Mouse (Mus musculus) heart, postnatal 25 days (tissue): ENCODE measurements around the gene Ltbp1. TPM values are rescaled to one million over a fixed set of nuclear protein-coding genes. Genes with fewer than 3 reads are reported as not detected.

Source experiments
- DNase-seq: peaks from one replicate; pipeline ENCODE4 v3.0.0; 2022; ENCODE audit warnings: low spot score
- intact Hi-C: fragments of 180-260 bp; cut with DNase I; formaldehyde crosslinking; loops from one replicate; pipeline ENCODE4 v1.15.1; 2025
- total RNA-seq, 2 experiments: library from RNA; stranded (reverse); gene quantifications; 2 replicates each; pipeline ENCODE4 v1.2.3; 2021

The Ltbp1 gene
- total RNA-seq, 2 experiments from 2014 or later: 41.5 to 44.7 TPM

GRCm38 (mm10) chr17:75204065-75204464 is 198.7 kb downstream of the Ltbp1 start:
- intact Hi-C loops: no loop called here

GRCm38 (mm10) chr17:75206281-75206680 is 200.9 kb downstream of the Ltbp1 start:
- intact Hi-C loops: no loop called here
- no peak for DNase-seq

More at GRCm38 (mm10) chr17:75204065-75204464, 198.7 kb downstream of the Ltbp1 start:
- no peak for DNase-seq

GRCm38 (mm10) chr17:75208164-75208698 is 202.9 kb downstream of the Ltbp1 start:
- intact Hi-C loops: no loop called here
- DNase-seq: no peak

GRCm38 (mm10) chr17:75210526-75210925 is 205.2 kb downstream of the Ltbp1 start:
- no peak for DNase-seq
- intact Hi-C loops: no loop called here

- intact Hi-C loops: no loop called here
- no peak for DNase-seq
These were observed 211.0 kb downstream of the Ltbp1 start for GRCm38 (mm10) chr17:75216362-75216761.

GRCm38 (mm10) chr17:75218700-75219099 is 213.3 kb downstream of the Ltbp1 start:
- no peak for DNase-seq
- intact Hi-C loops: no loop called here

GRCm38 (mm10) chr17:75228321-75228720 is 223.0 kb downstream of the Ltbp1 start:
- DNase-seq: no peak
- intact Hi-C loops: no loop called here

- DNase-seq: no peak
- intact Hi-C loops: no loop called here
These were observed 227.8 kb downstream of the Ltbp1 start for GRCm38 (mm10) chr17:75233206-75233605.

- DNase-seq: no peak
- intact Hi-C loops: no loop called here
These were observed 228.6 kb downstream of the Ltbp1 start for GRCm38 (mm10) chr17:75233923-75234322.

GRCm38 (mm10) chr17:75235781-75236180 is 230.4 kb downstream of the Ltbp1 start:
- intact Hi-C loops: no loop called here
- DNase-seq: no peak

- no peak for DNase-seq
- intact Hi-C loops: no loop called here
These were observed 231.2 kb downstream of the Ltbp1 start for GRCm38 (mm10) chr17:75236543-75236942.

- intact Hi-C loops: no loop called here
- no peak for DNase-seq
These were observed 232.1 kb downstream of the Ltbp1 start for GRCm38 (mm10) chr17:75237456-75237855.

- DNase-seq: no peak
- intact Hi-C loops: no loop called here
These were observed 233.3 kb downstream of the Ltbp1 start for GRCm38 (mm10) chr17:75238655-75239054.

- intact Hi-C loops: no loop called here
- no peak for DNase-seq
These were observed 234.2 kb downstream of the Ltbp1 start for GRCm38 (mm10) chr17:75239545-75239944.

- intact Hi-C loops: no loop called here
- DNase-seq: no peak
These were observed 236.7 kb downstream of the Ltbp1 start for GRCm38 (mm10) chr17:75242086-75242485.

GRCm38 (mm10) chr17:75243221-75243620 is 237.9 kb downstream of the Ltbp1 start:
- DNase-seq: no peak
- intact Hi-C loops: no loop called here

- intact Hi-C loops: no loop called here
- no peak for DNase-seq
These were observed 238.8 kb downstream of the Ltbp1 start for GRCm38 (mm10) chr17:75244148-75244547.

GRCm38 (mm10) chr17:75245085-75245484 is 239.7 kb downstream of the Ltbp1 start:
- intact Hi-C loops: no loop called here
- DNase-seq: no peak

GRCm38 (mm10) chr17:75248632-75249031 is 243.3 kb downstream of the Ltbp1 start:
- no peak for DNase-seq
- intact Hi-C loops: no loop called here

- intact Hi-C loops: no loop called here
These were observed 245.2 kb downstream of the Ltbp1 start for GRCm38 (mm10) chr17:75250571-75250970.

GRCm38 (mm10) chr17:75251094-75251493 is 245.7 kb downstream of the Ltbp1 start:
- intact Hi-C loops: no loop called here
- DNase-seq: no peak

More at GRCm38 (mm10) chr17:75250571-75250970, 245.2 kb downstream of the Ltbp1 start:
- no peak for DNase-seq

- intact Hi-C loops: no loop called here
- no peak for DNase-seq
These were observed 247.2 kb downstream of the Ltbp1 start for GRCm38 (mm10) chr17:75252540-75252939.
